Mouse (Mus musculus): ENCODE data around the gene Whrn. TPM values are rescaled to one million over a fixed set of nuclear protein-coding genes. Genes with fewer than 3 reads are reported as not detected.

The Whrn gene
- polyA plus RNA-seq, 1 experiment from 2014 or later = 5.9 TPM

DNA sequence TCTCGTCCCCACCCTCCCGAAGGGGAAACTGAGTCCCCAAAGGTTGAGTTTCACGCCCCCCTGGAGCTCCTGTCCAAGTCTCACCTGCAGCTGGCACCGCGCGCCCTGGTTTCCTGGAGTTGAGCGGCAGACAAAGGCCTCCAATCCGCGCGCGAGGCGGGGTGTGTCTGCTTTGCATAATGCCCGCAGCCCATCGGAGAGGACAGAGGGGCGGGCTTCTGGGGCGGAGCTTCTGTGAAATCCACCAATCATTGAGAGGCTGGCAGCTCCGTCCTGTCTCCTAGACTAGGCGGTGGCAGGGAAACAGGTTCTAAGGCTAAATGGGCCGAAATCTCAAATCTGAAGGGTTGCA lies 85.2 kb downstream of the Whrn start:
- Histone ChIP-seq H3K4me2 (replicated peaks; ENCODE audit: low read depth, low read length) (peak overlapping the region; percentile 91), H3K4me3 (ENCODE audit: low read depth, low read length) (peak overlapping the region; percentile 66), H3K4me1 (replicated peaks; ENCODE audit: control insufficient read depth, insufficient read depth, low read length) (peaks cover 4% of the 10 kb centered on the region; the same call in 1 of the 2 replicates), H3K27ac (ENCODE audit: low read depth, low read length) (0 out of 2 replicates have a peak overlapping the region, but pooled peaks have one; percentile 42), H3K27me3 (ENCODE audit: control insufficient read depth, insufficient read depth, low read length) (no peaks in the 10 kb centered on the region), H3K9ac (ENCODE audit: low read depth, low read length) (peak overlapping the region; percentile 58), H3K36me3 (ENCODE audit: control insufficient read depth, insufficient read depth, low read length) (no peaks in the 10 kb centered on the region), H3K9me3 (ENCODE audit: control insufficient read depth, low read length) (no peaks in the 10 kb centered on the region)
- WGBS = under 1% methylated on average over 19 of the region's 19 CpGs
- peak; percentile 92 for ATAC-seq (ENCODE audit: low FRiP score)
- peak; percentile 96 for DNase-seq (ENCODE audit: low spot score)

DNA sequence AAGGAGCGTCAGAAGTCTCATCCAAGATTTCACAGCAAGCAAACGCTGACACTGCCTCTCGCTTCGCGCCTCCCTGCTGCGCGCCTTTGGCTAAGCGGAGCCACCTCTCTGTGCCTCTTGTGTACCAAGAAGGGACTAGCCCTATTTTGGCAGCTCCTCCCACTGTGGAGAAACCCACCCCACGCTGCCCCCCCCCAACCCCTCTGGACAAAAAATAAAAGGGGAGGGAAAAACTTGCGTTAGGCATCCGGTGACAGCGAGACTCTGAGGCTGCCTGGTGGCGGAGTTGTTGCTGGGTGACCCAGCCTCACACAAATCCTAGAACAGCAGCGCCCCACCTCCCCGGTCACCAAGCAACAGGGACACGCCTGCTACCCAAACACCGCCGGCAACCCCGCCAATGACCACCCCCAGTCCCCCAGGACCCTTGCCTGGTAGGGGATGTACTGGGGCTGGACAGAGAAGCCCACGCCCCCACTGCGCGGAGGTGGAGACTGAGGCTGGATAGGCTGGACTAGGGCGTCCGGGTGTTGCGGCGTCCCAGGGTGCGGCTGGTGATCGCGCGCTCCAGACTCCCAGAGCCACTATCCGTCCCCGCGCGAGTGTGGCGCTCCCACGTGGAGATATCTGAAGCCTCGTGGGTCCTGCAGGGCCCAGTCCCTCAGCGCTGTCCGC lies 85.7 kb downstream of the Whrn start:
- peak overlapping the region; percentile 66 for H3K4me3 ChIP-seq (ENCODE audit: low read depth, low read length)
- WGBS = under 1% methylated on average over 39 of the region's 39 CpGs
- 0 out of 2 replicates have a peak overlapping the region, but pooled peaks have one; percentile 42 for H3K27ac ChIP-seq (ENCODE audit: low read depth, low read length)
- no peaks in the 10 kb centered on the region for H3K36me3 ChIP-seq (ENCODE audit: control insufficient read depth, insufficient read depth, low read length)
- H3K4me1 ChIP-seq (replicated peaks; ENCODE audit: control insufficient read depth, insufficient read depth, low read length) = peaks cover 5% of the 10 kb centered on the region
- no peaks in the 10 kb centered on the region for H3K27me3 ChIP-seq (ENCODE audit: control insufficient read depth, insufficient read depth, low read length)
- peak; percentile 85 for ATAC-seq (ENCODE audit: low FRiP score)
- H3K4me2 ChIP-seq (replicated peaks; ENCODE audit: low read depth, low read length) = peak overlapping the region; percentile 91
- H3K9ac ChIP-seq (ENCODE audit: low read depth, low read length) = peak overlapping the region; percentile 58
- DNase-seq (ENCODE audit: low spot score) = peak; percentile 81
- no peaks in the 10 kb centered on the region for H3K9me3 ChIP-seq (ENCODE audit: control insufficient read depth, low read length)

DNA sequence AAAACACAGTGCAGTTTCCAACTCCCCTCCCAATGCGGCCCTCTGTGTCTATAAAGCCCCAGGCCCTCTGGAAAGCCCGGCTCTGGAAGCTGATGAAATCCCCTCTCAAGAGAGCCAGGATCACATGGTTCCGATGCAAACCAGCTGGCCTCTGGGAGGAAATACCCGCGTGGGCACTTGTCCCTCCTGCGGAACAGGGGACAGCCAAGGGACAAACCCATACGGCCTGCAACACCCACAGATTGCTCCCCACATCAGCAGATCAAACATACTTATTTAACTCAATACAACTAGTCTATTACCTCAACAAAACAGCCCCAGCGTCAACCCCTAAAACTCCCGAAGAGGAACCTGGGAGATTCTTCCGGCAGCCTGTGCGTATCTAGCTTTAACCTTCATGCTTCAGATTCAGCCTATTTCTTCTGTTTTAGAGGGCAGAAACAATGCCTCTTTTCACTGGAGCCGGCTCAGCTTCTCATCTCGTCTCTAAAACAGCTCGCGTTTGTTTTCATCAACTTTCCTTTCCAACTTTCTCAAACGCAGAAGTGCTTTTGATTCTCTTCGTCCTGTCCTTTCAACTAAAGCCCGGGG lies 86.4 kb downstream of the Whrn start:
- peak overlapping the region; percentile 66 for H3K4me3 ChIP-seq (ENCODE audit: low read depth, low read length)
- no peak overlapping the region for H3K27ac ChIP-seq (ENCODE audit: low read depth, low read length)
- H3K9me3 ChIP-seq (ENCODE audit: control insufficient read depth, low read length) = no peaks in the 10 kb centered on the region
- H3K9ac ChIP-seq (ENCODE audit: low read depth, low read length) = peak overlapping the region; percentile 58; the same call in 1 of the 2 replicates
- WGBS = 3% methylated on average over 18 of the region's 18 CpGs
- H3K27me3 ChIP-seq (ENCODE audit: control insufficient read depth, insufficient read depth, low read length) = no peaks in the 10 kb centered on the region
- DNase-seq (ENCODE audit: low spot score) (peak; percentile 41), ATAC-seq (ENCODE audit: low FRiP score) (no peak)
- peaks cover 11% of the 10 kb centered on the region for H3K4me1 ChIP-seq (replicated peaks; ENCODE audit: control insufficient read depth, insufficient read depth, low read length)
- H3K4me2 ChIP-seq (replicated peaks; ENCODE audit: low read depth, low read length) = peak overlapping the region; percentile 91
- H3K36me3 ChIP-seq (ENCODE audit: control insufficient read depth, insufficient read depth, low read length) = no peaks in the 10 kb centered on the region

DNA sequence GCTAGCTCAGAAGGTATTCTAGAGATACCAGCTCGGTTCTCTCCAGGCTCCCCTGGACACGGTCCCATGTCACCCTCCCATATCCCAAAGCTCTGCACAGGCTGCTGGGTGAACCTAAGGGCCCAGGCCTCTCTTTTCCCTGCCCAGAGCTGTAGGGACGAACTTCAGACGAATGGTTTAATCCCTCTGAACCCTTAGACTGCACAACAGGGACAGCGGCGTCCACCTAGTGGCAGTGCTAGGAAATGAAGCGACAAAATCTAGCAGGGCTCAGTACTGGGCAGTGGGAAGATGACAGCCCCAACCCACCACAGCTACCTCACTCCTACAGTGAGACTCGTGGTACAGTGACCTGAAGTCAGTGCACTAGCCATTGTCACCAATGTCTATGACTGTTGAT lies 87.1 kb downstream of the Whrn start:
- DNase-seq (ENCODE audit: low spot score) (peak; percentile 79), ATAC-seq (ENCODE audit: low FRiP score) (peak; percentile 52)
- Histone ChIP-seq H3K4me1 (replicated peaks; ENCODE audit: control insufficient read depth, insufficient read depth, low read length) (peaks cover 15% of the 10 kb centered on the region), H3K9me3 (ENCODE audit: control insufficient read depth, low read length) (no peaks in the 10 kb centered on the region), H3K27ac (ENCODE audit: low read depth, low read length) (no peak overlapping the region), H3K27me3 (ENCODE audit: control insufficient read depth, insufficient read depth, low read length) (no peaks in the 10 kb centered on the region), H3K36me3 (ENCODE audit: control insufficient read depth, insufficient read depth, low read length) (no peaks in the 10 kb centered on the region), H3K4me3 (ENCODE audit: low read depth, low read length) (no peak overlapping the region), H3K9ac (ENCODE audit: low read depth, low read length) (no peak overlapping the region), H3K4me2 (replicated peaks; ENCODE audit: low read depth, low read length) (peak overlapping the region; percentile 91; the same call in 1 of the 2 replicates)
- WGBS = 11% methylated on average over 8 of the region's 8 CpGs

DNA sequence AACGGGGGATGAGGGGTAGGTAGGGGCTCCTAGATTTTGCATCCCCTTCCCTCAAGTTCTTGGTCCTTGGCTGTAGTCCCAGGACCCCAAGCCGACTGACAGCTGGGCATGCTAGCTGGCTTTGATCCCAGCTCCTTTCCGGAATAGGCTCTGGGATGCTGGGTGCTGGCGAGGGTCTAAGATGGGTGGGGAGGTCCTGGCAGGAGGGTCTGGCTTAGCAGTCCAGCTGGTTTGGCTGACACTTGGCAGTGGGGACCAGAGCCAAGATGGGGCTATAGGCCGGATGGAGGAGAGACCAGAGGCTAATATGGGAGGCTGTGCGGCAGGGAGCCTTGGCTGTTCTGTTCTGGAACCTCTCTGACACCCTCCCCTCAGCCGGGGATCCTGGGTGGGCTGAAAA lies 87.5 kb downstream of the Whrn start:
- H3K9ac ChIP-seq (ENCODE audit: low read depth, low read length) = no peak overlapping the region
- no peak overlapping the region for H3K4me3 ChIP-seq (ENCODE audit: low read depth, low read length)
- ATAC-seq (ENCODE audit: low FRiP score) (no peak), DNase-seq (ENCODE audit: low spot score) (no peak)
- H3K36me3 ChIP-seq (ENCODE audit: control insufficient read depth, insufficient read depth, low read length) = no peaks in the 10 kb centered on the region
- no peaks in the 10 kb centered on the region for H3K9me3 ChIP-seq (ENCODE audit: control insufficient read depth, low read length)
- no peak overlapping the region for H3K27ac ChIP-seq (ENCODE audit: low read depth, low read length)
- no peak overlapping the region for H3K4me2 ChIP-seq (replicated peaks; ENCODE audit: low read depth, low read length)
- H3K4me1 ChIP-seq (replicated peaks; ENCODE audit: control insufficient read depth, insufficient read depth, low read length) = peaks cover 18% of the 10 kb centered on the region
- H3K27me3 ChIP-seq (ENCODE audit: control insufficient read depth, insufficient read depth, low read length) = no peaks in the 10 kb centered on the region
- 70% methylated on average over 7 of the region's 7 CpGs for WGBS

DNA sequence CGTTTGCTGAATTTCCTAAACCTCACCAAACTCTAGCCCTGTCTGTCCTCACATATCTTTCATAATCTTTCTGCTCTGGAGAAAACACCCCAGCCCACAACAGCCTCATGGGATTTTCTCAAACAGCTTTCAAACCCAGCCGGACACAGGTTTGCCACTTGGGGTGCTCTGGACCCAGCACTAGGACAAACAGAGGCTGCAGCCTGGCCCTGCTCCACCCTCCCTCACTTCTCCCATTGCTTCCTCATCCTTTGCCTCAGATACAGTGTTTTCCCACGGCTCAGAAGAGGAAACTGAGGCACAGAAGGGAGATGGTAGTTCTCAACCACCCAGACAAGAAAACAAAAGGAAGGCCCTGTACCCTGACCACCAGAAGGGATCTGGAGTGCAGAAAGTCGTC lies 90.1 kb downstream of the Whrn start:
- no peaks in the 10 kb centered on the region for H3K36me3 ChIP-seq (ENCODE audit: control insufficient read depth, insufficient read depth, low read length)
- 63% methylated on average over 4 of the region's 4 CpGs for WGBS
- H3K27me3 ChIP-seq (ENCODE audit: control insufficient read depth, insufficient read depth, low read length) = no peaks in the 10 kb centered on the region
- ATAC-seq (ENCODE audit: low FRiP score) (no peak), DNase-seq (ENCODE audit: low spot score) (no peak)
- H3K9me3 ChIP-seq (ENCODE audit: control insufficient read depth, low read length) = no peaks in the 10 kb centered on the region
- H3K4me2 ChIP-seq (replicated peaks; ENCODE audit: low read depth, low read length) = no peak overlapping the region
- peaks cover 22% of the 10 kb centered on the region for H3K4me1 ChIP-seq (replicated peaks; ENCODE audit: control insufficient read depth, insufficient read depth, low read length)
- H3K9ac ChIP-seq (ENCODE audit: low read depth, low read length) = no peak overlapping the region
- no peak overlapping the region for H3K27ac ChIP-seq (ENCODE audit: low read depth, low read length)
- H3K4me3 ChIP-seq (ENCODE audit: low read depth, low read length) = no peak overlapping the region

DNA sequence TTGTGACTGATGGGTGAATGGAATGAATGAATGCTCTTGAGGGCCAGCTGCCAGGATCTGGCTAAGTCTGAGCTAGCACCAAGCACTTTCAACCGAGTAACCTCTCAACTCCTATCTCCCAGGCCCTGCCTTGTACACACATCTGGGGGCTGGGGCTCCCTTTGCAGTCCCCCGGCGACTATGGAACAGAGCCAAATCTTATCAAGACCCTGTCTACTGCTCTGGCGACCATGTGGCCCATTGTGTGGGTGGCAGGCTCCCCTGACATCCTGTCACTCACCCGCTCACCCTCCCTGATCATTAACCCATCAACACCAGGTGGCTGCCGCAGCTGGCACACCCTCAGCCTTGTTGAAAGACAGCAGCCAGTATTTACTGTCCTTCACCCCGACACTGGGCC lies 90.7 kb downstream of the Whrn start:
- 31% methylated on average over 7 of the region's 7 CpGs for WGBS
- Histone ChIP-seq H3K36me3 (ENCODE audit: control insufficient read depth, insufficient read depth, low read length) (no peaks in the 10 kb centered on the region), H3K27ac (ENCODE audit: low read depth, low read length) (no peak overlapping the region; the same call in 1 of the 2 replicates), H3K9ac (ENCODE audit: low read depth, low read length) (no peak overlapping the region), H3K4me3 (ENCODE audit: low read depth, low read length) (no peak overlapping the region), H3K4me1 (replicated peaks; ENCODE audit: control insufficient read depth, insufficient read depth, low read length) (peaks cover 23% of the 10 kb centered on the region), H3K27me3 (ENCODE audit: control insufficient read depth, insufficient read depth, low read length) (no peaks in the 10 kb centered on the region), H3K4me2 (replicated peaks; ENCODE audit: low read depth, low read length) (no peak overlapping the region), H3K9me3 (ENCODE audit: control insufficient read depth, low read length) (no peaks in the 10 kb centered on the region)
- ATAC-seq (ENCODE audit: low FRiP score) (peak; percentile 8; the same call in 1 of the 2 replicates), DNase-seq (ENCODE audit: low spot score) (no peak)

DNA sequence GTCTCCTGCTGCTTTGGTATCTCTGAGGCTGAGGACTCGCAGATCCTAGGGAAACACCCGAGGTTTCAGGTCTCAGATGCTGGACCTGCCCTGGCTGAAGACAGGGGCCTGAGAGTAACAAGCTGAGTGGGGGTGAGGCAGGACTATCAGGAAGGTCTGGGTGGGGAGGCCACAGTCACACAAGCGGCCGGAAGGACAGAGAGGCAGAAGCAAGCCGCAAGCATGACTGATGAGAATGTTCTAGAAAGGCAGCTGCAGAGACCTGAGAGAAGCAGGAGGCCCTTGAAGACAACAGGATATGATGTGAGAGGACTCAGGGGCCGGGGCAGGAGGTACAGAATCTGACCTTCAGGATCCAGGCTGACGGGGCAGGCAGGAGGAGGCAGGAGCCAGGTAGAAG lies 91.6 kb downstream of the Whrn start:
- no peak for ATAC-seq (ENCODE audit: low FRiP score)
- H3K4me3 ChIP-seq (ENCODE audit: low read depth, low read length) = no peak overlapping the region
- no peaks in the 10 kb centered on the region for H3K27me3 ChIP-seq (ENCODE audit: control insufficient read depth, insufficient read depth, low read length)
- H3K9ac ChIP-seq (ENCODE audit: low read depth, low read length) = no peak overlapping the region
- no peak for DNase-seq (ENCODE audit: low spot score)
- no peaks in the 10 kb centered on the region for H3K36me3 ChIP-seq (ENCODE audit: control insufficient read depth, insufficient read depth, low read length)
- H3K4me1 ChIP-seq (replicated peaks; ENCODE audit: control insufficient read depth, insufficient read depth, low read length) = peaks cover 23% of the 10 kb centered on the region
- WGBS = 69% methylated on average over 7 of the region's 7 CpGs
- no peak overlapping the region for H3K27ac ChIP-seq (ENCODE audit: low read depth, low read length)
- H3K4me2 ChIP-seq (replicated peaks; ENCODE audit: low read depth, low read length) = no peak overlapping the region; the same call in 1 of the 2 replicates
- no peaks in the 10 kb centered on the region for H3K9me3 ChIP-seq (ENCODE audit: control insufficient read depth, low read length)
